Mouse (Mus musculus) 416B (cell line): ENCODE data around the gene Dram1.

Source experiments
- DNase-seq: peaks from one replicate; pipeline ENCODE4 v3.0.0; 2011; ENCODE audit warnings: low read depth

The Dram1 gene

GRCm38 (mm10) chr10:88349800-88350199, 29.1 kb downstream of the Dram1 start:
- no peak for DNase-seq

GRCm38 (mm10) chr10:88346454-88347245, 32.2 kb downstream of the Dram1 start:
- DNase-seq: no peak

DNA sequence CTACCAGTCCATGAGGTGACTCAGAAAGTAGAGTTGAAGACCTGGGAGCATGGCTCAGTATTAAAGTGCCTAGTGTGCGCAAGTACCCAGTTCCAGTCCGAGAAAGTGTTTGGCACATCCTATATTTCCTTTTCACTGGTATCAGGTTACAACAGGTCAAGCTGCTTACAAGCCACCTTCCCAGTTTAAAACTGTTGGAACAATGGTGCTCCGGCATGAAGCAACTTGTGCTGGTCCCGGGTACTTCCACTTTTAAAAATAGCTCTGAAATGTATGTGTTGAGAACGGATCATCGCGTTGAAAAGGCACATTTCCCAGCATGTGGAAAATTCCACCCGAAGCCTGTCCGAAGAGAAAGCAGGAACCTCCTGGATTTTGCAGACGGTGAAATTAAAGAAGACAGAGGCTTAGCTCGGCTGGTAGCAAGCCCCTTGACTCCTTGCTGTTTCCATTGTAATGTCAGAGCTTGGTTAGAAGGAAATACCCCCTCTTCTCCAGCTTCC, 32.9 kb downstream of the Dram1 start:
- DNase-seq: no peak

DNA sequence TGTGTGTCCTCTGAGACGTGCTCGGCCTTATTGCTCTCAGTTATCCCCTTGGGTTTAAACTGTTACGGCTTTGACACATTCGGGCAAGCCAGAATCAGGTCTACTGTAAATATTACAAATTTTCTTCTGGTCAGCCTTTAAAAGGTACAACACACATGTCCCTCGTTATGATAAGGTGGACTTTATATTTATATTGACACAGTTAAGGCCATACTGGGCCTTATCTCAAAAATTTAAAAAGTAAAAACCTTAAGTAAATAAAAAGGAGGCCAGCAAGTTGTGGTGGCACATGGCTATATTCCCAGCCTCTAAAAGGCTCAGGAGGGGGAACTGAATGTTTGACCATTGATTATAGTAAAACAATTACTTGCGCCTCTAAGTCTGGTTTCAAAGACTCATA, 37.5 kb downstream of the Dram1 start:
- DNase-seq: no peak

- DNase-seq: no peak
Observed at GRCm38 (mm10) chr10:88340660-88341059, 38.2 kb downstream of the Dram1 start.

GRCm38 (mm10) chr10:88330695-88331094, 48.2 kb downstream of the Dram1 start:
- peak; percentile 64 for DNase-seq

DNA sequence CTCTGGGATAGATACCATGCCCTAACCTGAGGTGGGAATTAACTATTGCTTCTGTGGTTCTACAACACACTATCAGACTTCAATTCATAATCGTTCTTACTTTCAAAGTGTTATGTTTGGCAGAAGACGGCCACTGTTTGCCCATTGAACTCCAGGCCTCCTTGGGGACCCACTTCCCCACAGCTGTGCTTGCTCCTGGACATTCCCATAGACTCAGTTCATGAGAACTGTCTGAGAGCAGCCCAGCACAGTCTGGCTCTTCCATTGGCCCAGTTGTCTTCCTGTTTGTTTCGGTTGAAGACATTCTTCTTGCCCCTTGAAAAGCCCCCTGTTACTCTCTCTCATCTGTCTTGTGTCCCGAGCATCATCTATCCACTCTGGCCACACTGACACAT, 50.8 kb downstream of the Dram1 start:
- no peak for DNase-seq

- DNase-seq: peak; percentile 83
Observed at GRCm38 (mm10) chr10:88327160-88328055, 51.5 kb downstream of the Dram1 start.

GRCm38 (mm10) chr10:88321739-88322138, 57.1 kb downstream of the Dram1 start:
- peak; percentile 35 for DNase-seq

- peak; percentile 50 for DNase-seq
Observed at GRCm38 (mm10) chr10:88320714-88321416, 58.0 kb downstream of the Dram1 start.

DNA sequence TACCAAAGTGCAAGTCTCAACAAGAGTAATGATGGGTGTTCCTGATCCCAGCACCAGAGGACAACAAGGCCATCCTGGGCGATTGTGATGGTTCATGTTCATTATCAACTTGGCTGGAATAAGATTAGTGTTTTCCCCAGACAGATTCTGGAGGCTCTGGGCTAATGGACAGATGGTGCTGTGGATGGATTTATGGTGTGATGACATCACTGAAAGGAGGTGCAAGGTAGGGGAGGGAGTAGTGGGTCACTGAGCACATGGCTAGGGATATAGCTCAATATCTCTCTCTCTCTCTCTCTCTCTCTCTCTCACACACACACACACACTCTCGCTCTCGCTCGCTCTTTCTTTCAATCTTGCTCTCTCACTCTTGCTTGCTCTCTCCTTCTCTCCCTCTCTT, 60.7 kb downstream of the Dram1 start:
- DNase-seq: no peak

DNA sequence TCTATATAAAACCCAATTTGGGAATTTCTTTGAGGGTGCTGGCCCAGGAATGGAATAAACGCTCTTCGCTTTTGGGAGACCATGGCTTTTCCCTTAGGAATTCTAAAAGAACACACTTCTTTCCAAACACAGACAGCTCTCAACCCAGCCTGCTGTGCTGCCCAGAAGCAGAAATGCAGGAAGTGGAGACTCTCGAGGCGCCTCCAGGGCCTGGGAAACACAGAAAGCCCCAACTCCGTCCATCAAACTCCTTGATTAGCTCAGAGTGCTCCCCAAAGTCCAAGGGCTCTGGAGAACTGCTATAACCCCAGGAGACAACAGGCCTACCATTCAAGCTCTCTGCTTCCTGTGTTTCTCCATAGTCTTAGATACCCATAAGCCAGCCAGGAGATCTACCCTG, 61.7 kb downstream of the Dram1 start:
- no peak for DNase-seq

DNA sequence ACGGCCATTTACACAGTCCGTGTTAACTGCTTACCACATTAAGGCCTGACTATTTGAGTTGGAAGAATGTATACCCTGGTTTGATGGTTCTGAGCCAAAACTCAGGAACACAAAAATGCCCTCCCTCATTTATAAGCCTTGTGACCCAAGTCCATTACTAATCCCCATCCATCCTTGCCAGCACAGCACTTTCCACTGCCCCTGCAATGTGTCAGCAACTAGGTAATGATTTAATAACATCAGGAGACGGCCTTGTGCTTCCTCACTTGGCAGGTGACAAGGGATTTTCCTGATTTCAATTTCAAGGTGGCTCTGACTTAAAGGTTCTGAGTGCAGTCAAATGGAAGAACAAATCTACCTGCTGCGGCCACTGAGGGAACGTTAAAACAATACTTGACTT, 64.0 kb downstream of the Dram1 start:
- DNase-seq: no peak

- DNase-seq: no peak
Observed at GRCm38 (mm10) chr10:88309851-88310250, 69.0 kb downstream of the Dram1 start.

GRCm38 (mm10) chr10:88306235-88306634, 72.6 kb downstream of the Dram1 start:
- peak; percentile 66 for DNase-seq

GRCm38 (mm10) chr10:88304302-88304701, 74.6 kb downstream of the Dram1 start:
- DNase-seq: peak; percentile 80

- no peak for DNase-seq
Observed at GRCm38 (mm10) chr10:88303079-88303478, 75.8 kb downstream of the Dram1 start.

GRCm38 (mm10) chr10:88301802-88302470, 76.9 kb downstream of the Dram1 start:
- no peak for DNase-seq

GRCm38 (mm10) chr10:88296991-88297390, 81.9 kb downstream of the Dram1 start:
- no peak for DNase-seq

DNA sequence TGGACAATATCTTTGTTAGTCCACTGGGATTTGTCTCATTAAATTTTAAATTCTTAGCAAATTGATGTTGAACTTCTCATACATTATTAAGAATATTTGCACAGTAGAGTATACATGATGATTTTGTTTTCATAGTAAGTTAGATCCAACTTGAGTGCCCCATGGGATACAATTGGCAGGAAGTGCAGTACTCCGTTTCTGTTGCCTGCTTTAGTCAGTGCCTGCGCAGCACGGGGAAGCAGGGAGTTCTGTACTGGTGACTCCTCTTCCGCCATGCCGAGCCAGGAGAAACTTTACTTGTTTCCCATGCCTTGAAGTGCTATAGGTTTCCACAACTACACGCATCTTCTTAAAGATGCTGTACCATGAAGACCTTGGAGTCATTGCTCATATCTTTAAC, 83.8 kb downstream of the Dram1 start:
- no peak for DNase-seq

DNA sequence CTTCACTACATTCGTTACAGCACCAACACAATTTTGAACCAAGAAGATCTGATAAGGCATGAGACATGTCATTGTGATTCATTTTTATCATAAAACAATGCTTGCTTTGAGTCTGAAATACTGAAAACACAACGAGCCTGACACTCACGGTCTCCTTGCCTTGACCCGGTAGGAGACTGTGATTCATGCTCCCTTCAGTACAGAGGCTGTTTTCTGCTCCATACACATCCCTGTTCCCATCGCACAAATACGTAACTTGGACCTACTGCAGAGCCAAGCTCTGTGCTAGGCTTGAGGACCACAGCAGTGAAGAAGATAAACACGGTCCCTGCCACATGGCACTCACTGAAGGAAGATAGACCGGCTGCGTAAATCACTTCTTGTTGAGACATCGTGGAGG, 90.8 kb downstream of the Dram1 start:
- no peak for DNase-seq

- DNase-seq: no peak
Observed at GRCm38 (mm10) chr10:88287261-88287660, 91.6 kb downstream of the Dram1 start.
